23 mouse cellular contexts compared by ENCODE assay signal in the genomic region with DNA sequence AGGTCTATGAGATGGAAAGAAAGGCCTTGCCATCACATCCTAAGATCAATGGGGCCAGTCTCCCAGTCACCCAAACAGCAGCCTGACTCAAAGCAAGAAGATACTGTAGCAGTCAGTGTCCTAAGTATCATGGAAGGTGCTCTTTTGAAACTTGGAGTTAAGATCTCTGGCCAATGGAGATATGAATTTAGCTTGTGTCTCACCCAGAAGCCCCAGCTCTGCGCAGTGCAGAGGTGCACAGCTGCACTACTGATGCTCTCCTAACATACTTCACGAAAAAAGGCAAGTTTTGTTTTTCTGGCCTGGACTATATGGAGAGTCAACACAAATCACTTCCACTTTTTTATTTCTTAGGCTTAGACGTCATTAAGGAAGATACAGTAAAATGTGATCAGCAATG.
"Had no signal": no experiment of that assay in that cellular context is flagged by ENCODE, and none has a peak within 500 bp of the region (broad histone marks: within the 10 kb centered on the region; RNA-seq: fewer than 3 reads in every experiment).

No protein-coding gene starts in this region.

- H3K27me3 ChIP-seq: kidney, embryonic 15.5 days; limb, embryonic 13.5 days; liver, embryonic 12.5 days; liver, embryonic 15.5 days; lung, embryonic 15.5 days; neural tube, embryonic 13.5 days had no signal

- H3K4me2 ChIP-seq: kidney, embryonic 15.5 days; limb, embryonic 13.5 days; liver, embryonic 12.5 days; liver, embryonic 15.5 days; lung, embryonic 15.5 days; midbrain, embryonic 11.5 days; neural tube, embryonic 13.5 days had no signal

- H3K9me3 ChIP-seq: kidney, embryonic 15.5 days; limb, embryonic 10.5 days; limb, embryonic 13.5 days; liver, embryonic 12.5 days; liver, embryonic 15.5 days; lung, embryonic 15.5 days; neural tube, embryonic 13.5 days had no signal

- ATAC-seq: liver, embryonic 12.5 days; midbrain, embryonic 16.5 days had no signal

- H3K4me1 ChIP-seq: liver, embryonic 12.5 days; lung, embryonic 15.5 days had no signal

- DNase-seq: kidney, adult 8-10 months; kidney, postnatal 10 days; kidney, postnatal 36 days; liver; lung, adult 18-20 months; lung, postnatal 10 days; lung, postnatal 36 days; retina, postnatal 1 day; right cerebral cortex, postnatal 25 days; thymus, adult 2 months; thymus, postnatal 14 days; thymus, postnatal 4 days had no signal

- H3K36me3 ChIP-seq: kidney, embryonic 15.5 days; limb, embryonic 10.5 days; limb, embryonic 13.5 days; liver, embryonic 12.5 days; liver, embryonic 15.5 days; lung, embryonic 15.5 days had no signal

- H3K9ac ChIP-seq: kidney, embryonic 15.5 days; limb, embryonic 13.5 days; liver, embryonic 12.5 days; liver, embryonic 15.5 days; lung, embryonic 15.5 days; neural tube, embryonic 13.5 days had no signal

- H3K27ac ChIP-seq: kidney, embryonic 15.5 days; limb, embryonic 10.5 days; limb, embryonic 13.5 days; liver, embryonic 12.5 days; liver, embryonic 15.5 days; lung, embryonic 15.5 days; neural tube, embryonic 13.5 days; stomach, postnatal 0 days had no signal

- H3K4me3 ChIP-seq: kidney, embryonic 15.5 days; limb, embryonic 10.5 days; limb, embryonic 13.5 days; liver, embryonic 12.5 days; liver, embryonic 15.5 days; lung, embryonic 15.5 days; myocyte; neural tube, embryonic 13.5 days had no signal
